Mouse (Mus musculus): ENCODE results near the gene Skap1. TPM values are rescaled to one million over a fixed set of nuclear protein-coding genes. Genes with fewer than 3 reads are reported as not detected.

Gene Skap1
- polyA plus RNA-seq, 1 experiment: 3.0 TPM

DNA sequence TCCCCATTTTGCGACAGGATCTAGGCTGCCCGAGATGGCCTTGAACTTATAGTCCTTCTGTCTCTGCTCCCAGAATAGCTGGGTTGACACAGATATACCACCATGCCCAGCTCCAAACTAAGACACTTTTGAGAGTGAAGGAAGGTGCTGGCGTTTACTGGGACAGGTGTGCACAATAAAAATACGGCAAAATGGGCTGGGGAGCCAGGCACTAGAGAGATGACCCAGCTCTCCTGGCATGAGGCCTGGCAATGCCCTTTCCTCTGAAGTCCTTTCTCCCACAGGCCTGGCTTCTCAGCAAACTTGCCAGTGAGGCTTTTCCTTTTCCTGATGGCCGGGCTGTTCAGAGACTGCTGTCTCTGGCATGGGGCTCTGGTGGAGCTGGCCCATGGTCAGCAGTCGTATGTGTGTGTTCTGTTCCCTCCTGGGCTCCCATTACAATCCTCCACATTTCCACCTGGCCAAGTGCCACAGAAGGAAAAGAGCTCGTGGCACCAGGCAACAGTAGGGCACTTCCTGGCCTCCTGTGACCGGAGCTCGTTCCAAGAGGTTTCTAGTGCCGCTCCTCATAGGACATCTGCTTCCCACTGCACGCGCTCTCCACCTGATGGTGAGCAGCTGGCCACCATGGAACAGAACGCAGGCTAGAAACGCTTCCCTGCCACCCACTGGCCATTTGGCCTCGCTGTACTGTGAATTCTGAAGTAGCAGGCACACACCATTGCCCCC is 298.5 kb downstream of the Skap1 start:
- no peak for TF ChIP-seq CTCF (IDR thresholded peaks at IDR 0.05; ENCODE audit: extremely low read depth, insufficient read depth, low read length)
- no peak for TF ChIP-seq POLR2A (IDR thresholded peaks at IDR 0.05; ENCODE audit: extremely low read depth, insufficient read depth, low read length)
- Histone ChIP-seq H3K27ac (ENCODE audit: insufficient read depth, low read length) (no peak overlapping the region), H3K4me1 (ENCODE audit: control insufficient read depth, insufficient read depth, low read length) (peaks cover 1% of the 10 kb centered on the region), H3K4me3 (ENCODE audit: insufficient read depth, low read length) (no peak overlapping the region)

GRCm38 (mm10) chr11:96764511-96765350 is 300.3 kb downstream of the Skap1 start:
- Histone ChIP-seq H3K4me3 (ENCODE audit: insufficient read depth, low read length) (no peak overlapping the region), H3K4me1 (ENCODE audit: control insufficient read depth, insufficient read depth, low read length) (peaks cover 1% of the 10 kb centered on the region), H3K27ac (ENCODE audit: insufficient read depth, low read length) (no peak overlapping the region)
- TF ChIP-seq CTCF (IDR thresholded peaks at IDR 0.05; ENCODE audit: extremely low read depth, insufficient read depth, low read length) (no peak), POLR2A (IDR thresholded peaks at IDR 0.05; ENCODE audit: extremely low read depth, insufficient read depth, low read length) (no peak)

DNA sequence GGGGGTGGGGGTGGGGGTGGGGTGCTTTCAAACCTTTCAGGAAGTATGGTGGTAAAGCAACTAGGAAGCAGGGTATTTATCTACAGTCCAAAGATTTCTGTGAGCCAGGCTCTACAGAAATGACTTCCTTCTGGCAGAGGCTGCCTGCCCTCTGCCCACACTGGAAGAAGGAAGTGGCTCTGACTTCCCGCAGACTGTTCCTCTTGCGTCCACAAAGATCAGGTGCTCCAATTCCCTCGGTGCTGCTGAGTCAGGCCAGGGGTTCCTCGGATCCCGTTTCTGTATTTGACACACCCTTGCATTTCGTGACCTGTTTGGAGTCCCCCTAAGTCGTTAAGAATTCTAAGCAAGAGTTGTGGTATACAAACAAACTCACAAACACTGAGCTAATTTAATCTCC is 301.3 kb downstream of the Skap1 start:
- Histone ChIP-seq H3K4me1 (ENCODE audit: control insufficient read depth, insufficient read depth, low read length) (peaks cover 1% of the 10 kb centered on the region), H3K27ac (ENCODE audit: insufficient read depth, low read length) (peak overlapping the region; percentile 59), H3K4me3 (ENCODE audit: insufficient read depth, low read length) (no peak overlapping the region)
- no peak for TF ChIP-seq CTCF (IDR thresholded peaks at IDR 0.05; ENCODE audit: extremely low read depth, insufficient read depth, low read length)
- TF ChIP-seq POLR2A (IDR thresholded peaks at IDR 0.05; ENCODE audit: extremely low read depth, insufficient read depth, low read length): no peak

- peak overlapping the region; percentile 45; the same call in 1 of the 2 replicates for H3K27ac ChIP-seq (ENCODE audit: insufficient read depth, low read length)
- TF ChIP-seq POLR2A (IDR thresholded peaks at IDR 0.05; ENCODE audit: extremely low read depth, insufficient read depth, low read length) (no peak), CTCF (IDR thresholded peaks at IDR 0.05; ENCODE audit: extremely low read depth, insufficient read depth, low read length) (no peak)
- no peak overlapping the region for H3K4me3 ChIP-seq (ENCODE audit: insufficient read depth, low read length)
- peaks cover 1% of the 10 kb centered on the region for H3K4me1 ChIP-seq (ENCODE audit: control insufficient read depth, insufficient read depth, low read length)
Measured at GRCm38 (mm10) chr11:96766555-96766954, 302.2 kb downstream of the Skap1 start.

DNA sequence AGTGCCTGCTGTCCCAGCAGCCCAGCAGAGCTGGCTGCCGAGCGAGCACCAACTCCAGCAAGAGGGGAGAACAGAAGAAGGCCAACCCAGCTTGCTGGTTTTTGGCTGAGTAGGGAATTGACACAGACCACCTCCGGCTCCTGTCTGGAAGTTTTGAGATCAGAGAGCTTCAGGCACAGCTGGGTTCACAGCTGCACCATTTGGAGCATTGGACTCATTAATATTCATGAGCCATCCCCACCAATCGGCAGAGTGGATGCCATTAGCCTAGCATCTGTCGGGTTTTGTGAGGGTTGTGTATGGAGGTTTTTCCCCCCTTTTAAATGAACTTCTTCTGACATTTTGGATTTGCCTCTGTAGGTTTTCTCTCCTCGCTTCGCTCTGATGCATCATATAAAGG is 302.7 kb downstream of the Skap1 start:
- H3K4me1 ChIP-seq (ENCODE audit: control insufficient read depth, insufficient read depth, low read length): peaks cover 1% of the 10 kb centered on the region
- TF ChIP-seq CTCF (IDR thresholded peaks at IDR 0.05; ENCODE audit: extremely low read depth, insufficient read depth, low read length) (no peak), POLR2A (IDR thresholded peaks at IDR 0.05; ENCODE audit: extremely low read depth, insufficient read depth, low read length) (no peak)
- H3K4me3 ChIP-seq (ENCODE audit: insufficient read depth, low read length): no peak overlapping the region
- H3K27ac ChIP-seq (ENCODE audit: insufficient read depth, low read length): peak overlapping the region; percentile 45

- Histone ChIP-seq H3K27ac (ENCODE audit: insufficient read depth, low read length) (no peak overlapping the region; the same call in 1 of the 2 replicates), H3K4me3 (ENCODE audit: insufficient read depth, low read length) (no peak overlapping the region), H3K4me1 (ENCODE audit: control insufficient read depth, insufficient read depth, low read length) (peaks cover 1% of the 10 kb centered on the region; the same call in 1 of the 2 replicates)
- TF ChIP-seq CTCF (IDR thresholded peaks at IDR 0.05; ENCODE audit: extremely low read depth, insufficient read depth, low read length) (no peak), POLR2A (IDR thresholded peaks at IDR 0.05; ENCODE audit: extremely low read depth, insufficient read depth, low read length) (no peak)
Measured at GRCm38 (mm10) chr11:96768240-96768639, 303.8 kb downstream of the Skap1 start.

DNA sequence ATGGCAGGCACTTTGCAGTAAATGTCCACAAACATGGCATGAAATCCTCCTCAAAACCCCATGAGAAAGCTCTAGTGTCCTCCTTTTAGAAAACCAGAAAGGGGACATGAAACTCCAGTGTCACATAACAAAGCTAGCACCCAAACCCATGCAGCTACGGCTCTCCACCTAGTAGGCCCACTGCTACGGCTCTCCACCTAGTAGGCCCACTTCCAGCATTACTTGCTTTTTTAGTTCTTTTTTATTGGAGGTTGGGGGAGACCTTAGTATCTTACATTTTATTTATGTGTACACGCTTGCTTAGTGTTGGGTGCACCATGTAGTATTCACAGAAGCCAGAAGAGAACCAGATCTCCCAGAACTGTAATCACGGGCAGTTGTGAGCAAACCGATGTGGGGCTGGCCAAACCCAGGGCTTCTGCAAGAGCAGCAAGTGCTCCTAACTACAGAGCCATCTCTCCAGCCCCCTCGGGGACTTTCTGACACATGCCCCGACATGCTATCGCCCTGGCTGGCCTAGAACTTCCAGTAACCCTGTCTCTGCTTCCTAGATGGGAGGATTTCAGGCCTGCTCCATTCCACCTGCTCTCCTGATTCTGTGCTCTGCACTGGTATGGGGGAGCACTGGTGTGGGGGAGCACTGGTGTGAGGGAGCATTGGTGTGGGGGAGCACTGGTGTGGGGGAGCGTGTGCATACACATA is 307.0 kb downstream of the Skap1 start:
- Histone ChIP-seq H3K27ac (ENCODE audit: insufficient read depth, low read length) (no peak overlapping the region), H3K4me1 (ENCODE audit: control insufficient read depth, insufficient read depth, low read length) (no peaks in the 10 kb centered on the region), H3K4me3 (ENCODE audit: insufficient read depth, low read length) (no peak overlapping the region)
- TF ChIP-seq CTCF (IDR thresholded peaks at IDR 0.05; ENCODE audit: extremely low read depth, insufficient read depth, low read length) (no peak), POLR2A (IDR thresholded peaks at IDR 0.05; ENCODE audit: extremely low read depth, insufficient read depth, low read length) (no peak)

DNA sequence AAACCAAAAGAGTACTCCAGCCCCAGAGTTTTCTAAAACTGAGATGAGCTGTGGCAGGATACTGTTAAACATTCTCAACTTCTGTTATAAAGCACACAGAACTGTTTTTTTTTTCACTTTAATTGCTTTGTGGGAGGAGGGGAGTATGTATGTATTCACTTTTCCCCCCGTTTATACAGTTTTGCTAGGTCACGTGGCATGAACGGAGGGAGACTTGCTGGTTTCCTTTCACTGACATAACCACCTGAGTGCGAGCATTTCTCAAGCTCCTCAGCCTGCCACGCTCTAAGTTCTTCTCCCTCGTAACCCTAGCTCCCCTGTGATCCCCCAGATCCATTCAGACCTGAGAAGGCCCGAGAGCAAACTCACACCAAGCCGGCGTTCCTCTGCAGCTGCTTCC is 308.0 kb downstream of the Skap1 start:
- TF ChIP-seq CTCF (IDR thresholded peaks at IDR 0.05; ENCODE audit: extremely low read depth, insufficient read depth, low read length) (no peak), POLR2A (IDR thresholded peaks at IDR 0.05; ENCODE audit: extremely low read depth, insufficient read depth, low read length) (no peak)
- no peak overlapping the region for H3K27ac ChIP-seq (ENCODE audit: insufficient read depth, low read length)
- no peaks in the 10 kb centered on the region for H3K4me1 ChIP-seq (ENCODE audit: control insufficient read depth, insufficient read depth, low read length)
- H3K4me3 ChIP-seq (ENCODE audit: insufficient read depth, low read length): no peak overlapping the region

GRCm38 (mm10) chr11:96774536-96774935 is 310.1 kb downstream of the Skap1 start:
- Histone ChIP-seq H3K4me1 (ENCODE audit: control insufficient read depth, insufficient read depth, low read length) (no peaks in the 10 kb centered on the region), H3K27ac (ENCODE audit: insufficient read depth, low read length) (no peak overlapping the region), H3K4me3 (ENCODE audit: insufficient read depth, low read length) (no peak overlapping the region)
- TF ChIP-seq POLR2A (IDR thresholded peaks at IDR 0.05; ENCODE audit: extremely low read depth, insufficient read depth, low read length): no peak
- TF ChIP-seq CTCF (IDR thresholded peaks at IDR 0.05; ENCODE audit: extremely low read depth, insufficient read depth, low read length): no peak
